Mouse (Mus musculus) frontal cortex, adult (tissue): ENCODE results near the gene Map6d1.

Source experiments
- ATAC-seq: cut with Nextera tagmentation; 2 replicates; pipeline ENCODE4 v1.9.2; 2017; ENCODE audit warnings: mild to moderate bottlenecking, moderate library complexity, mixed read lengths; ENCODE audit not compliant: low TSS enrichment

Map6d1 gene

GRCm38 (mm10) chr16:20191161-20191882 lies 49.8 kb downstream of the Map6d1 start:
- ATAC-seq: no peak

- no peak for ATAC-seq
Observed at GRCm38 (mm10) chr16:20185368-20185767, 55.8 kb downstream of the Map6d1 start.
